ENCODE assay signal across 10 mouse cellular contexts in genomic region chr3:53598153-53598800, GRCm38 (mm10). TPM values are rescaled to one million over a fixed set of nuclear protein-coding genes. Genes with fewer than 3 reads are reported as not detected.
A peak's percentile ranks its signal among the peaks of the same experiment; 100 is the strongest.
DNase-seq lines count a peak whose midpoint lies in the region; ATAC-seq lines count a peak whose summit lies in the region.
"Had no signal": no experiment of that assay in that cellular context is flagged by ENCODE, and none has a peak within 500 bp of the region (broad histone marks: within the 10 kb centered on the region; RNA-seq: fewer than 3 reads in every experiment).

No protein-coding gene starts in this region.

- H3K27ac ChIP-seq in heart, embryonic 13.5 days (replicated peaks): no peak overlapping the region
- peak overlapping the region; percentile 58; the same call in 1 of the 2 replicates for H3K27ac ChIP-seq in limb, embryonic 13.5 days
- no peak overlapping the region for H3K27ac ChIP-seq in midbrain, embryonic 11.5 days (ENCODE audit: low read depth, low read length)

- H3K27me3 ChIP-seq in heart, embryonic 13.5 days (replicated peaks): no peaks in the 10 kb centered on the region
- no peaks in the 10 kb centered on the region for H3K27me3 ChIP-seq in limb, embryonic 13.5 days
- H3K27me3 ChIP-seq in midbrain, embryonic 11.5 days (ENCODE audit: control insufficient read depth, insufficient read depth, low read length): no peaks in the 10 kb centered on the region

- no peaks in the 10 kb centered on the region for H3K9me3 ChIP-seq in heart, embryonic 13.5 days
- no peaks in the 10 kb centered on the region for H3K9me3 ChIP-seq in limb, embryonic 13.5 days
- no peaks in the 10 kb centered on the region for H3K9me3 ChIP-seq in midbrain, embryonic 11.5 days (ENCODE audit: control insufficient read depth, low read length)

- peaks cover 17% of the 10 kb centered on the region for H3K4me1 ChIP-seq in heart, embryonic 13.5 days
- H3K4me1 ChIP-seq in limb, embryonic 13.5 days: peaks cover 35% of the 10 kb centered on the region
- H3K4me1 ChIP-seq in midbrain, embryonic 11.5 days (ENCODE audit: control insufficient read depth, insufficient read depth, low read length): peaks cover 3% of the 10 kb centered on the region

- H3K4me3 ChIP-seq in heart, embryonic 13.5 days: no peak overlapping the region
- no peak overlapping the region for H3K4me3 ChIP-seq in limb, embryonic 13.5 days
- no peak overlapping the region for H3K4me3 ChIP-seq in midbrain, embryonic 11.5 days (ENCODE audit: low read depth, low read length)

- DNase-seq in heart, adult 8-10 months (ENCODE audit: low spot score): no peak
- DNase-seq in embryo, embryonic 10.5 days (ENCODE audit: low spot score): peak; percentile 51
- DNase-seq in kidney, adult 18-20 months: peak; percentile 14
- DNase-seq in midbrain, embryonic 11.5 days (ENCODE audit: low spot score, missing footprints): no peak
- DNase-seq in layer of hippocampus, postnatal 25 days (ENCODE audit: extremely low spot score in 1 of 2, low spot score in 1 of 2): no peak
- no peak for DNase-seq in frontal cortex, postnatal 25 days (ENCODE audit: low spot score in 2 of 2)
- DNase-seq: heart, postnatal 4 days; retina, postnatal 1 day had no signal

- H3K4me2 ChIP-seq in heart, embryonic 13.5 days: peak overlapping the region; percentile 49
- H3K4me2 ChIP-seq in limb, embryonic 13.5 days (replicated peaks): peak overlapping the region; percentile 39
- no peak overlapping the region for H3K4me2 ChIP-seq in midbrain, embryonic 11.5 days

- ATAC-seq in heart, embryonic 13.5 days (ENCODE audit: extremely low read depth, insufficient number of reproducible peaks, low FRiP score, low TSS enrichment): no peak
- no peak for ATAC-seq in limb, embryonic 13.5 days (ENCODE audit: low FRiP score, low read depth)
- no peak for ATAC-seq in midbrain, embryonic 11.5 days (ENCODE audit: low FRiP score)

- WGBS in heart, embryonic 13.5 days: 10% methylated on average over 9 of the region's 9 CpGs
- 3% methylated on average over 9 of the region's 9 CpGs for WGBS in limb, embryonic 13.5 days
- 7% methylated on average over 9 of the region's 9 CpGs for WGBS in midbrain, embryonic 11.5 days

- H3K9ac ChIP-seq in heart, embryonic 13.5 days: peak overlapping the region; percentile 47; the same call in 1 of the 2 replicates
- H3K9ac ChIP-seq in limb, embryonic 13.5 days: no peak overlapping the region
- H3K9ac ChIP-seq in midbrain, embryonic 11.5 days (ENCODE audit: low read length): no peak overlapping the region

- H3K36me3 ChIP-seq in heart, embryonic 13.5 days: no peaks in the 10 kb centered on the region
- H3K36me3 ChIP-seq in limb, embryonic 13.5 days: no peaks in the 10 kb centered on the region
- no peaks in the 10 kb centered on the region for H3K36me3 ChIP-seq in midbrain, embryonic 11.5 days (ENCODE audit: control insufficient read depth, insufficient read depth, low read length)

RNA-seq across cellular contexts. Expression of gene Frem2, which starts 58.9 kb away (rescaled TPM):
- polyA plus RNA-seq in heart, embryonic 13.5 days (2015; fragmentation: Nextera tagmentation; extraction: Ambion mirVana): 3.7 and 4.0 TPM in 2 replicates
- total RNA-seq in heart, adult 8-10 months (2022): 1 to 10 TPM; 1.1 to 4.9 (median 3.5) TPM
- polyA plus RNA-seq in limb, embryonic 13.5 days (2015; fragmentation: Nextera tagmentation; extraction: Ambion mirVana): 5.7 and 6.8 TPM in 2 replicates
- polyA plus RNA-seq in midbrain, embryonic 11.5 days (2014; fragmentation: Nextera tagmentation; extraction: Ambion mirVana): 1.6 and 1.7 TPM in 2 replicates
- total RNA-seq in layer of hippocampus, postnatal 25 days (2021): 1 to 10 TPM; 1.7 to 2.3 TPM

Comparison
In these comparisons a context has a peak if more than half of its experiments do, and no peak if none do; other contexts are left out.
1. DNase-seq: peak in embryo, embryonic 10.5 days (single experiment) and kidney, adult 18-20 months (single experiment); none in heart, adult 8-10 months (single experiment), midbrain, embryonic 11.5 days (single experiment), layer of hippocampus, postnatal 25 days (0 of 2) and frontal cortex, postnatal 25 days (0 of 2).